Mouse (Mus musculus) hindbrain, postnatal 0 days (tissue): ENCODE data around the gene Slc8a2. TPM values are rescaled to one million over a fixed set of nuclear protein-coding genes. Genes with fewer than 3 reads are reported as not detected.

ENCODE experiments used
- ATAC-seq: fragments of 200-750 bp; cut with Nextera tagmentation; 2 replicates; pipeline ENCODE4 v1.8.0; 2017; ENCODE audit warnings: mild to moderate bottlenecking, moderate TSS enrichment, moderate library complexity
- DNase-seq: peaks from one replicate; pipeline ENCODE4 v3.0.0-alpha.2; 2015; ENCODE audit warnings: low spot score
- H3K27ac ChIP-seq: fragments of 300-500 bp; sonication (generic); 2 replicates; pipeline ENCODE4 v1.5.1; 2014; ENCODE audit warnings: mild to moderate bottlenecking
- H3K27me3 ChIP-seq: fragments of 300-500 bp; sonication (generic); 2 replicates; pipeline ENCODE4 v1.6.1; 2014; ENCODE audit warnings: low read length, mixed read lengths; ENCODE audit not compliant: insufficient read depth
- H3K36me3 ChIP-seq: fragments of 300-500 bp; sonication (generic); 2 replicates; pipeline ENCODE4 v1.6.1; 2014; ENCODE audit warnings: low read length, mixed read lengths; ENCODE audit not compliant: insufficient read depth
- H3K4me1 ChIP-seq: fragments of 300-500 bp; sonication (generic); 2 replicates; pipeline ENCODE4 v1.6.1; 2014; ENCODE audit warnings: antibody characterized with exemption, low read length, mixed read lengths; ENCODE audit not compliant: insufficient read depth
- H3K4me2 ChIP-seq: fragments of 300-500 bp; sonication (generic); 2 replicates; pipeline ENCODE4 v1.6.1; 2014; ENCODE audit warnings: low read depth, mild to moderate bottlenecking, low read length, moderate library complexity, mixed read lengths
- H3K4me3 ChIP-seq: fragments of 300-500 bp; sonication (generic); 2 replicates; pipeline ENCODE4 v1.5.1; 2014; ENCODE audit warnings: low read length
- H3K9ac ChIP-seq: fragments of 300-500 bp; sonication (generic); replicated peaks from 2 replicates; pipeline ENCODE4 v1.6.1; 2014; ENCODE audit warnings: mild to moderate bottlenecking, low read length, moderate library complexity, mixed read lengths
- H3K9me3 ChIP-seq: fragments of 300-500 bp; sonication (generic); 2 replicates; pipeline ENCODE4 v1.6.1; 2016; ENCODE audit warnings: low read length, mixed read lengths
- CTCF ChIP-seq: IDR thresholded peaks from 2 replicates; pipeline ENCODE4 v1.5.1; 2016; ENCODE audit warnings: antibody characterized with exemption, control low read depth, low read depth
- WGBS: fragments of 180-500 bp; shearing (Covaris S2); extraction: QIAGEN DNeasy Blood & Tissue Kit; methylation state at CpG from one replicate; pipeline ENCODE4 v1.1.7; 2014; 5-methylcytosine and 5-hydroxymethylcytosine counted together
- polyA plus RNA-seq: library from polyadenylated mRNA; unstranded; fragments of >200 nt; fragmentation: Nextera tagmentation; extraction: Ambion mirVana; gene quantifications from 2 replicates; pipeline ENCODE4 v1.2.1, GENCODE M21; 2015
- total RNA-seq: library from RNA; depleted of rRNA; stranded (reverse); fragments of >200 nt; gene quantifications from 2 replicates; pipeline ENCODE4 v1.2.3, GENCODE M21; 2014

Gene Slc8a2
- total and polyA plus RNA-seq, 2 experiments from 2014 or later, result 1.2 to 79.4 TPM

GRCm38 (mm10) chr7:16149241-16149640 lies 19.6 kb downstream of the Slc8a2 start:
- no peak overlapping the region for H3K4me3 ChIP-seq
- H3K36me3 ChIP-seq, result 0 out of 2 replicates have a peak, but pooled peaks cover 3% of the 10 kb centered on the region
- H3K4me1 ChIP-seq, result 0 out of 2 replicates have a peak, but pooled peaks cover 3% of the 10 kb centered on the region
- WGBS, result 50% methylated on average over 5 of the region's 5 CpGs
- DNase-seq, result no peak
- H3K9me3 ChIP-seq, result no peaks in the 10 kb centered on the region
- ATAC-seq, result 0 out of 2 replicates have a peak, but pooled peaks have one; percentile 22
- no peak overlapping the region for H3K27ac ChIP-seq
- no peaks in the 10 kb centered on the region for H3K27me3 ChIP-seq
- no peak overlapping the region for H3K4me2 ChIP-seq
- TF ChIP-seq CTCF, result no peak
- no peak overlapping the region for H3K9ac ChIP-seq

- H3K9ac ChIP-seq, result no peak overlapping the region
- TF ChIP-seq CTCF, result no peak
- ATAC-seq (no peak), DNase-seq (no peak)
- H3K27me3 ChIP-seq, result no peaks in the 10 kb centered on the region
- no peak overlapping the region for H3K27ac ChIP-seq
- no peaks in the 10 kb centered on the region for H3K9me3 ChIP-seq
- H3K4me1 ChIP-seq, result 0 out of 2 replicates have a peak, but pooled peaks cover 3% of the 10 kb centered on the region
- no peaks in the 10 kb centered on the region for H3K36me3 ChIP-seq
- no peak overlapping the region for H3K4me2 ChIP-seq
- H3K4me3 ChIP-seq, result no peak overlapping the region
- 79% methylated on average over 9 of the region's 9 CpGs for WGBS
Observed at GRCm38 (mm10) chr7:16150191-16151145, 20.8 kb downstream of the Slc8a2 start.

- peaks cover 6% of the 10 kb centered on the region; the same call in 1 of the 2 replicates for H3K36me3 ChIP-seq
- H3K9me3 ChIP-seq, result no peaks in the 10 kb centered on the region
- peak; percentile 89 for TF ChIP-seq CTCF
- H3K9ac ChIP-seq, result no peak overlapping the region
- WGBS, result 15% methylated on average over 10 of the region's 10 CpGs
- no peak overlapping the region for H3K27ac ChIP-seq
- no peak overlapping the region for H3K4me3 ChIP-seq
- H3K27me3 ChIP-seq, result no peaks in the 10 kb centered on the region
- DNase-seq (peak; percentile 82), ATAC-seq (peak; percentile 87)
- no peak overlapping the region for H3K4me2 ChIP-seq
- no peaks in the 10 kb centered on the region for H3K4me1 ChIP-seq
Observed at GRCm38 (mm10) chr7:16153522-16153921, 23.9 kb downstream of the Slc8a2 start.

- Histone ChIP-seq H3K27ac (no peak overlapping the region), H3K9ac (no peak overlapping the region), H3K4me2 (no peak overlapping the region), H3K9me3 (no peaks in the 10 kb centered on the region), H3K27me3 (no peaks in the 10 kb centered on the region), H3K36me3 (peaks cover 6% of the 10 kb centered on the region; the same call in 1 of the 2 replicates), H3K4me3 (no peak overlapping the region), H3K4me1 (no peaks in the 10 kb centered on the region)
- DNase-seq (peak; percentile 37), ATAC-seq (no peak)
- WGBS, result 62% methylated on average over 9 of the region's 9 CpGs
- TF ChIP-seq CTCF, result no peak
Observed at GRCm38 (mm10) chr7:16155132-16155872, 25.7 kb downstream of the Slc8a2 start.

- no peaks in the 10 kb centered on the region for H3K27me3 ChIP-seq
- no peak for ATAC-seq
- H3K4me1 ChIP-seq, result no peaks in the 10 kb centered on the region
- TF ChIP-seq CTCF, result no peak
- 76% methylated on average over 8 of the region's 8 CpGs for WGBS
- no peak overlapping the region for H3K4me3 ChIP-seq
- H3K36me3 ChIP-seq, result peaks cover 6% of the 10 kb centered on the region; the same call in 1 of the 2 replicates
- H3K4me2 ChIP-seq, result no peak overlapping the region
- no peak for DNase-seq
- no peak overlapping the region for H3K9ac ChIP-seq
- H3K9me3 ChIP-seq, result no peaks in the 10 kb centered on the region
- no peak overlapping the region for H3K27ac ChIP-seq
Observed at GRCm38 (mm10) chr7:16156105-16156714, 26.6 kb downstream of the Slc8a2 start.

GRCm38 (mm10) chr7:16158735-16159134 lies 29.1 kb downstream of the Slc8a2 start:
- TF ChIP-seq CTCF, result no peak
- Histone ChIP-seq H3K4me1 (no peaks in the 10 kb centered on the region), H3K36me3 (peaks cover 6% of the 10 kb centered on the region; the same call in 1 of the 2 replicates), H3K27ac (no peak overlapping the region), H3K4me2 (peak overlapping the region; percentile 35), H3K27me3 (no peaks in the 10 kb centered on the region), H3K9ac (no peak overlapping the region), H3K9me3 (no peaks in the 10 kb centered on the region), H3K4me3 (0 out of 2 replicates have a peak overlapping the region, but pooled peaks have one; percentile 6)
- DNase-seq (peak; percentile 14), ATAC-seq (peak; percentile 25; the same call in 1 of the 2 replicates)
- 20% methylated on average over 39 of the region's 39 CpGs for WGBS
